Mouse (Mus musculus): ENCODE measurements around the gene Mboat2. TPM values are rescaled to one million over a fixed set of nuclear protein-coding genes. Genes with fewer than 3 reads are reported as not detected.

Mboat2 gene
- polyA plus RNA-seq, 1 experiment: 1.7 TPM

DNA sequence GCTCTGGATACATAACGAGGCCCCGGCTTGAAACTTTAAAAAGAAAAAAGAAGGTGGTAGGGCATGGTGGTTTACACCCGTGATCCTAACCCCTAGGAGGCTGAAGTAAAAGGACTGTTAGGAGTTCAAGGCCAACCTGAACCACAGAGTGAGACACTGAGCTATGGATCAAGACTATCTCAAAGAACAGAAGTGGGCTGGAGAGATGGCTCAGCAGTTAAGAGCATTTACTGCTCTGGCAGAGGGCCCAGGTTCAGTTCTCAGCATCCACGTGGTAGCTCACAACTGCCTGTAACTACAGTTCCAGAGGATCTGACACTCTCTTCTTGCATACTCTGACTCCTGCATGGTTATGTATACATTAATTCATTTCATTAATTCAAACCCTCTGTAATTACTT lies 112.7 kb downstream of the Mboat2 start:
- no peak for TF ChIP-seq GATA1 (IDR thresholded peaks at IDR 0.05; ENCODE audit: low read length)

DNA sequence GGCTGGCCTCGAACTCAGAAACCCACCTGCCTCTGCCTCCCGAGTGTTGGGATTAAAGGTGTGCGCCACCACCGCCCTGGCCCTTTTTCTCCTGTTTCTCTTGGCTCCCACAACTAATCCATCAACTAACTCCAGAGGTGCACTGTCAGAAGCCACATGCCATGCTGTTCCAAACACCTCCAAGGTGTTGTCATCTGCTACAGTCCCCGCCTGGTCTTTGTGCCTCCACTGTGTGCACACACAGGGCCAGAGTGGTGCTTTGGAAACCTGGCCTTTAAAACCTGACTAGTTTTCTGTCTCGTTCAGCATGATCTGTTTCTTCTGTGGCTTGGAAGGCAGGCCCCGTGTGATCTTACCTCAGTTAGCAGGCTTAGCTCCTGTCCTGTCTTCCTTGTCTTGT lies 113.9 kb downstream of the Mboat2 start:
- TF ChIP-seq GATA1 (IDR thresholded peaks at IDR 0.05; ENCODE audit: low read length): no peak

DNA sequence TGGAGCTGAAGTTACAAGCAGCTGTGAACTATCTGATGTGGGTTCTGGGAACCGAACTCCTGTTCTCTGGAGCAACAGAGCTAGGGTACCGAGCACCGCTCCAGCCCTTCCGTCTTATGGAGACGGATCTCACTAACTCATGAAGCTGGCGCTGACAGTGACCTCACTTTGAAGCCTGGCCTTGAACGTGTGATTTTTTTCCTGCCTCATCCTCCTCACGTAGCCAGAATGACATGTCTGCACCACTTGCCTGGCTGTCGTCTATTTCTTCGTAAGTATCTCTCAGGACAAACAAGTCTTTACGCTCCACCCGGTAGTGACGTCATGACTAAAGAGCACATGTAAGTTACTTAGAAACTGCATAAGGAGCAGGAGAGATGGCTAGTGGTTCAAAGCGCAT lies 116.4 kb downstream of the Mboat2 start:
- TF ChIP-seq GATA1 (IDR thresholded peaks at IDR 0.05; ENCODE audit: low read length): no peak

DNA sequence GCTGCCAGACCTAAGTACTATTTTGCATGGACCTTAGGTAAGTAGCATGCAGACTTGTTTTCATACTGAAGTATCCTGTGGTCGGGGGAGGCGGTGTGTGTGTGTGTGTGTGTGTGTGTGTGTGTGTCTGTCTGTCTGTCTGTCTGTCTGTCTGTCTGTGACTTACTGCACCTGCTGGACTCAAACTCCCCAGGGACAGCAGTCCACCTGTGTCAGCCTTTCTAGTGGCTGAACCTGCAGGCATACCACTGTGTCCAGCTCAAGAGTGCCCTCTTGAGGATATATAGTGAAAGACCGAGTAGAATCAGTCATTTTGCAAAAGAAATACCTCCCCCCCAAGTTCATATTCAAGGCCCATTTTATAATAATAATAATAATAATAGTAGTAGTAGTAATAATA lies 117.7 kb downstream of the Mboat2 start:
- no peak for TF ChIP-seq GATA1 (IDR thresholded peaks at IDR 0.05; ENCODE audit: low read length)

DNA sequence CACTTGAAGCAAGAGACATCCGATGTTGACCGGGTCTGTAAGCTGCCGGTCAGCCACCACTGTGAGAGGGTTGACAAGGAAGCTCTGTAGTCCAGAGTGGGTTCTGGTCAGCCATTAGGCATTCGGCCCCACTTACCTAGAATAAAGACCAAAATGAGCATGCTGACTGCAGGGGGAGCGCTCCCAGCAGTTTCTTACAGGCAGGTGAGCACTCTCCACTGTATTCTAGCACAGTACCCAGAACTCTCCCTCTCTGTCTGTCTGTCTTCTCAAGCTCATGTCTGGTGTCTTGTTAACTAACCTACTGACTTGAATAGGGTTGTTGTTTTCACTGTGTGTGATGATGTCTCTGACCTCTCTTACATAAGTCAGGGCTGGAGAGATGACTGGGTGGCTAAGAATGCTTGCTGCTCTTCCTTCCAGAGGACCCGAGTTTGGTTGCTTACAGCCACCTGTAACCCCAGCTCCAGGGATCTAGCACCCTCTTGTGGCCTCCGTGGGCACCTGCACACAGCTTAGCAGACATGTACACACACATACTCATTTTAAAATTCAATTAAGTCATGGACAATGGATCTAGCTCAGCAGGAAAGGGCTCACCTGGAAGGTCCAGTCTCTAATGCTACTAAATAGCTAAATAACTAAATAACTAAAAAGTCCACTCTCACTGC lies 119.8 kb downstream of the Mboat2 start:
- no peak for TF ChIP-seq GATA1 (IDR thresholded peaks at IDR 0.05; ENCODE audit: low read length)

DNA sequence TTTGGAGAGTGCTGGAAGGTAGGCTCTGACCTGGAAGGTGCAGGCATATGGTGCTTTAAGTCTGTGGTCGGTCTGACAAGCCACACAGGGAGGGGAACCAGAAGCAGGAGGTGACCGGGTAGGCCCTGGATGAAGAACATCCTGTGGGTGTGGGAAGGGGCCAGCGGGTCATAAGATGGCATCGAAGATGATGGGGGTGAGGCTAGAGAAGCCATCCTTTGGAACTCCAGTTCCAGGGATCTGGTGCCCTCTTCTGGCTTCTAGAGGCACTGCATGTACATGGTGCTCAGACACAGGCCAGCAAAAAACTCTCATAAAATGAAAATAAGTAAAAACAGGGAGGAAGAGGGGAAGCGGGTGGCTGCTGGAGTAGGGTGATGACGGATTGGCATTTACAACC lies 121.5 kb downstream of the Mboat2 start:
- TF ChIP-seq GATA1 (IDR thresholded peaks at IDR 0.05; ENCODE audit: low read length): no peak

DNA sequence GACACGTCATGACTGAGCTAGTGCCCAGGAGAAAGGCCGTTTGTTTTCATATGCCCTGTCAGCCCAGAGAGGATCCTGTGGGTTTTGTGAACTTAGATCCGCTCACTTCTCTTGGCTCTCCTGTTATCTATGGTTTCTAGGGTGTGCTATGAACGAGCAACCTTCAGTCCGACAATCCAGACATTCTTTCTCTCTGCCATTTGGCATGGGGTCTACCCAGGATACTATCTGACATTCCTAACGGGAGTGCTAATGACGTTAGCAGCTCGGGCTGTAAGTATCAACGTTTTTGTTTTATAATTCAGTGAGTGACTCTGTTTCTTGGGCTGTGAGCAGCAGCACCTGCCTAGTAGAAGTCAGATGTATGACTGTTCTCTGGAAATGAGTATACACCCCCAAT lies 124.5 kb downstream of the Mboat2 start:
- no peak for TF ChIP-seq GATA1 (IDR thresholded peaks at IDR 0.05; ENCODE audit: low read length)

DNA sequence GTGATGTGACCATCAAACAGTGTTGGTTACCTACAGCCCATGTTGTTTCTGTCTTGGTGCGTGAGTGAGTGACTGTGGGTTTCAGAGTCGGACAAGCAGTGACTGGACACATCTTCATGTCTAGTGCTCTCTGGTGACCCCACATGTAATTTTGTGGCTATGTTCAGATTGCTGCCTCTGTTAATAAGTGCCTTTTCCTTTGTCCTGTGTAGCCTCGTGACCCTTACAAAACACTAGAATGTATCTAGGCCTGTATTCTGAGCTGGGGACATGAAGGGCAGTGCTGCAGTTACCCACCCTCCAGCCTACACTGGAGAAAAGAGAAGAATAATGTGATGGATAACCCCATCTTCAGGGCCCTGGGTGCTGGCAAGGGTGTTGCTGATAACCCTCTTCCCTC lies 127.8 kb downstream of the Mboat2 start:
- no peak for TF ChIP-seq GATA1 (IDR thresholded peaks at IDR 0.05; ENCODE audit: low read length)

DNA sequence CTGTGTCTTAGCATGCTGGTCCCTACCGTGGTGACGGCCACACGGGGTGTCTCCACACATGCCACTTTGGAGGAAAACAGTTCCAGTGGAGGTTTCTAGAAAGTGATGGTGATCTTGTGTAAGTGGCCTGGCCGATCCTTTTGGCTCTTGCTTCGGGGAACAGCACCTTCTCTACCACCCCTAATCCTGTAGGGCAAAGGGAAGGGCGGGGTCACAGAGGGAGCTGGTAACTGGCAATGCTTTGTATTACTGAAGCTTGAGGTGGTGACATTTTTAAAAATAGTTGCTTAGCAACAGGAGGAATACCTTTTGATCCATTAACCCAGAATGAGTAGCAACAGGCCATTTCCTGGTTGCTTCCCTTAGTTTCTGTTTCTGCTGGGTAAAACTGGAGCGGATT lies 131.1 kb downstream of the Mboat2 start:
- no peak for TF ChIP-seq GATA1 (IDR thresholded peaks at IDR 0.05; ENCODE audit: low read length)

DNA sequence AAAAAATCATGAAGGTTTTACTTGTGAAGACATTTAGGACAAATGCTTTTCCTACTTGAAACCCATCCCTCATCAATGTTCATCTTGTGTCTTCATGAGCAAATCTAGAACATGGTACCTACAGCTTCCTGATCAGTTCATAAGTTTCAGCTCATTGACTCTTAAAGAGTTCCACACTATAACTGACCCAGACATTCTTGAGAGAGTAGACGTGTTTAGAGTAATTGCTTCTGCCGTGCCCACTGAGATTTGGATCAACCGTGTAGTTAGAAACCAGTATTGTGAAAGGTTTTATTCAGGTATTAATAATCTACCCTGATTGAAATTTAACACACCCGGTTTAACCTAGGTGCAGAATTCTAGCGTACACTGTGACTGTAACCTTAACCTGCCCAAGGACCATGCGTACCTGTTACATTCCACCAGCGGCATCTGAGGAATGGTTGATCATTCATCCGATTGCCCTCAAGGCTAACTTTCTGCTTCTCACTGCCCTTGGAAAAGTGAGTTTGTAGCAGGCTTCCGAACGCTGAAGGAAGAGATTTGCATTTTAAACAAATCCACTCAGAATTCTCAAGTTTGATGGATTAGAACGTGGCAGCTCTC lies 131.8 kb downstream of the Mboat2 start:
- TF ChIP-seq GATA1 (IDR thresholded peaks at IDR 0.05; ENCODE audit: low read length): no peak

DNA sequence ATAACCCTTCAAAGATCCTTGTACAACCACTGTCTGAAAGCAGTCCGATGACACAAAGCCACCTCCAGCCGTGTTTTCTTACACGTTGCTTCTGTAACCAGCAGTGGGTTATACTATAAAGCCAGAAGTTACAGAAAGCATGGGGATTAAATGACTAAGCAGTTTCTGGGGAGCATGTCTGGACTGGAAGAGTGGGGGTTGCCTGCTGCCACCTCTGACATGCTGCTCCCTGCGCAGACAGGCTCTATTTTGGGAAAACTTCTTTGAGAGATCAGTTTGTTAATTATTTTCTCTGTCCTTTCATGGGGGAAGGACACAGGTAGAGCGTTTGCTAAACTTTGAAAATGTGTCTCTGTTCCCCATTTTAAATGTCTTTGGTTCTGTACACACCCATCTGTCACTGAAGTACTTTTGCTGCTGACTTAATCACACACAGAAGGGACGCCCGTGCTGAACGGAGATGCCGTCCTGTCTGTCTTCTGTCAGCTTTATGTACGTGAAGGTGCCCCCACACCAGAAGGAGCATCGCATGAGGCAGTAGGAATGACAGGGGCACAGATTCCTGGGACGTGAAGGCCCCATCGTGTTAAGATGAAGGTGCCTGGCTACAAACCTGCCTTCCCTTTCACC lies 132.8 kb downstream of the Mboat2 start:
- no peak for TF ChIP-seq GATA1 (IDR thresholded peaks at IDR 0.05; ENCODE audit: low read length)

DNA sequence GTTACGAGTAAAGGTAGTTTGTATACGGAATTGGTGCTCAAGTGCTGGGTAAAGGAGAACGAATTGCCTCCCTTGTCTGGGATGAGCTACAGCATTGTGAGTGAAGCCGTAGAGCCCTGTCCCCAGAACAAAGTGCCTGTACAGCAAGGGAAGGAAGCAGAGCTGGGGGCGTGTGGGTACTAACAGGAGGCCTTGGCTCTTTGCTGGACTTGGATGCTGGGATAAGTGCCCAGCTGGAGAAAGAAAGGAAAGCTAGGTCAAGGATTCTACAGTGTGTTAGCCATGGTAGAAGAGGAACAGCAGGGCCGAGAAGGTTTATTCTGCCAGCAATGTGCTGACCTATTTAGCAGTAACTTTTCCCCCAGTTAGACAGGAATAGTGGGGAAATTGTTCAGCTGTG lies 134.7 kb downstream of the Mboat2 start:
- TF ChIP-seq GATA1 (IDR thresholded peaks at IDR 0.05; ENCODE audit: low read length): no peak

DNA sequence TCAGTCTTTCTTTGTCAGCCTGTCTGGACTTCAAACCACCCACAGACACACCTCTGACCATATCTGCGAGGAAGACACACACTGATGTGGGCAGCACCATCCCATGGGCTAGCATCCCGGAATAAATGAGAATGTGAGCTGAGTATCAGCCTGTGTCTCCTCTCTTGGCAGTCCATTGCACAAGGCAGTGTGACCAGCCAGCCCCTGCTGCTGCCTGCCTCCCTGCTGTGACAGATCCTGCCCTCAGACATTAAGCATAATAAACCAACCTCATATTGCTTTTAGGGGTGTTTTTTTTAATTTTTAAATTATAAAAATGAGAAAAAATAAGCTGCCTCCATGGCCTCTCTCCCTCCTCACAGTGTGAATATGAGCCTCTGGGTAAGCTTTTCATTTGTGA lies 135.4 kb downstream of the Mboat2 start:
- no peak for TF ChIP-seq GATA1 (IDR thresholded peaks at IDR 0.05; ENCODE audit: low read length)

DNA sequence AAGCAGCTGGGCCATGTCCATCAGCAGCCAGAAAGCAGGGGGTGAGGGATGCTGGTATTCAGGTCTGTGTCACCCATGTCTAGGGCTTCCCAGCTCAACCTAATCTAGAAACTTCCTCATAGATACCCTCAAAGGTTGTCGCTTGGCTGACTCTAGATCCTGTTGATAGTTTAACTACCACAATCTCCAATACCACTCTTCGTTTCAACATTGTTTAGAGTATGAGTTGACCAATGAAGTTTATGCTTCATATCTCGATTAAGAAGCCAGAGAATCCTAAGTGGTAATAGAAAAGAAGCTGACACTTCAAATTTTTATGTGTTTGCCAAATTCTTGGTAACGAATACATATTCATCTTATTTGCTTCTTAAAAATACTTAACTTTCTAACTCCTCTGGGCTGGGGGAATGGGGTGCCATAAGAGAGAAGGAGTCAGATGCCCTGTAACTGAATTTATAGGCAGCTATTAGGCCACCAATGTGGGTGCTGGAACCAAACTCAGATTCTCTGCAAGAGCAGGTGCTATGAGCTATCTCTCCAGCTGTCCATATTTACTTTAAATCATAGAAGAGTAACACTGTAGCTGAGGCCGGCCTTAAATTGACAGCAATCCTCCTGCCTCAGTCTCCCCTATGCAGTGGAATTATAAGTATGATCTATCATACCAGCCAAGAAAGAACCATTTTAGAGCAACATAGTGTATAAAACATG lies 141.0 kb downstream of the Mboat2 start:
- TF ChIP-seq GATA1 (IDR thresholded peaks at IDR 0.05; ENCODE audit: low read length): peak; percentile 27

DNA sequence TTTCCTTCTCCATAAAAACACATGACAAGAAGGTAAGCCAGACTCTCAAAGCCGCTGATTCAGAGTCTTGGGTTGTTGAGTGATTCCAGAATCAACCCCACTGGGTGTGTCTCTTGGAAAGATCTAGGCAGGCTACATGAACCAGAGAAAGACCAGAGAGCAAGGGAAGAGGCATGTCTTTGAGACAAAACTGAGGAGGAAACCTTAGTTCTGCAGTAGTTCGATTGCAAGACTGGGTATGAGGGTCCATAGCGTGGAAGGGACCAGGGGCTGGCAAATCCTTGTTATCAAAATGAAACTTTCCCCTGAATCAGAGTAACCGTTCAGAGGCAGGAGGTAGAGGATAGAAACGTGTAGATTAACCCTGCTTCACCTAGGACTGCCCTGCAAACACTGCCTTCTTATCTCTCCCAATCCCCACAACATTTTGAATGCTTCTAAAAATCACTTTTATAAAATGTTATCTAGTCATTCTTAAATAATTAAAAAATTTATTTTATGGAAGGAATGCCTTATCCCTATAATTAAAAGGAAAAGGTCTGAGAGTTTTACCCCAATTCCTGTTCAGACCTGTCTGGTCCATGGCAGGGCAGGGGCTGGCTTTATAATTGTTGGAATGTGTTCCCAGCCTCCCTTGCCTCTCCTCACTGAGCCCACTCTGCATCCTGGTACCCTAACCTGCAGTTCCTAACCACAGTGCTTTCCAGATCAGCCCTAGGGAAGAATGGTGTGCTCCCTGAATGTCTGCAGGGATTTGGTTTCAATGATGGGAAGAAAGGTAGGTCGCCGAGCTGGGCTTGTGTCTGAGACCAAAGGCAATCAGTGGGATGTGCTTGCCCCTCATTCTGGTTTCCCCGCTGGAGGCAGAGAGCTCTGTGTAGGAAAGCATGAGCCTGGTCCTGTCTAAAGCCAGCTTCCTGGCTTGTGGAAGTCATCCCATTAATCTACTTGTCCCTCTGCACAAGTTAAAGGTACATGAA lies 142.0 kb downstream of the Mboat2 start:
- no peak for TF ChIP-seq GATA1 (IDR thresholded peaks at IDR 0.05; ENCODE audit: low read length)

Data from G1E-ER4 (cell line).